Mouse (Mus musculus) embryonic facial prominence, embryonic 11.5 days (tissue): ENCODE data around the gene Efhd1. TPM values are rescaled to one million over a fixed set of nuclear protein-coding genes. Genes with fewer than 3 reads are reported as not detected.

ENCODE experiments used
- ATAC-seq: fragments of 200-750 bp; cut with Nextera tagmentation; replicated peaks from 2 replicates; pipeline ENCODE4 v1.8.0; 2017; ENCODE audit warnings: low read depth; ENCODE audit not compliant: insufficient number of reproducible peaks, low FRiP score, low TSS enrichment
- DNase-seq: peaks from one replicate; pipeline ENCODE4 v3.0.0-alpha.2; 2015; ENCODE audit warnings: low spot score
- H3K27ac ChIP-seq: fragments of 300-500 bp; sonication (generic); replicated peaks from 2 replicates; pipeline ENCODE4 v1.5.1; 2014; ENCODE audit warnings: mild to moderate bottlenecking, low read depth, low read length, control low read depth
- H3K27me3 ChIP-seq: fragments of 300-500 bp; sonication (generic); 2 replicates; pipeline ENCODE4 v1.6.1; 2014; ENCODE audit warnings: mild to moderate bottlenecking, low read length, moderate library complexity, mixed read lengths; ENCODE audit not compliant: control insufficient read depth, insufficient read depth
- H3K36me3 ChIP-seq: fragments of 300-500 bp; sonication (generic); replicated peaks from 2 replicates; pipeline ENCODE4 v1.6.1; 2014; ENCODE audit warnings: low read depth, mild to moderate bottlenecking, low read length, moderate library complexity, mixed read lengths; ENCODE audit not compliant: control insufficient read depth, insufficient read depth
- H3K4me1 ChIP-seq: fragments of 300-500 bp; sonication (generic); 2 replicates; pipeline ENCODE4 v1.6.1; 2014; ENCODE audit warnings: low read length, mixed read lengths; ENCODE audit not compliant: control insufficient read depth, insufficient read depth
- H3K4me2 ChIP-seq: fragments of 300-500 bp; sonication (generic); 2 replicates; pipeline ENCODE4 v1.6.1; 2014; ENCODE audit warnings: low read depth, mild to moderate bottlenecking, control low read depth, low read length, moderate library complexity
- H3K4me3 ChIP-seq: fragments of 300-500 bp; sonication (generic); 2 replicates; pipeline ENCODE4 v1.5.1; 2014; ENCODE audit warnings: low read depth, low read length, control low read depth
- H3K9ac ChIP-seq: fragments of 300-500 bp; sonication (generic); replicated peaks from 2 replicates; pipeline ENCODE4 v1.6.1; 2014; ENCODE audit warnings: mild to moderate bottlenecking, control low read depth, low read length
- H3K9me3 ChIP-seq: fragments of 300-500 bp; sonication (generic); replicated peaks from 2 replicates; pipeline ENCODE4 v1.6.1; 2016; ENCODE audit warnings: mild to moderate bottlenecking, low read length, inconsistent platforms, mixed read lengths; ENCODE audit not compliant: control insufficient read depth
- WGBS: fragments of 180-500 bp; shearing (Covaris S2); extraction: QIAGEN DNeasy Blood & Tissue Kit; methylation state at CpG from one replicate; pipeline ENCODE4 v1.1.7; 2014; 5-methylcytosine and 5-hydroxymethylcytosine counted together
- polyA plus RNA-seq: library from polyadenylated mRNA; unstranded; fragments of >200 nt; fragmentation: Nextera tagmentation; extraction: Ambion mirVana; gene quantifications from 2 replicates; pipeline ENCODE4 v1.2.1, GENCODE M21; 2014

The Efhd1 gene
- polyA plus RNA-seq, 1 experiment from 2014 or later, result 1.1 TPM

DNA sequence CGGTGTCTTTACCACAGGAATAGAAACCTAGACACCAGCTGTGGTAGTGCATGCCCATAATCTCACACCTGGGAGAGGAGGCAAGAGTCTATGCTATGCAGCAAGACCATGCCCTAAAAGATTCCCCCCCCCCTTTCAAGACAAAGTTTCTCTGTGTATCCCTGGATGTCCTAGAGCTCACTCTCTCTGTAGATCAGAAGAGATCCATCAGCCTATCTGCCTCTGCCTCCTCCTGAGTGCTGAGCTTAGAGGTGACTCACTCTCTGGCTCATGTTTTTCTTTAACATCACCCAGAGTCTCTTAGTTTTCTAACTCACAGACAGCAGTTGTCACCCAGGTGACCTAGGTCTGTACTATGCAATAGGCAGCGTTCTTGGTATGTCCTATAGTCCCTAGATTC, 4.8 kb upstream of the Efhd1 start:
- Histone ChIP-seq H3K4me2 (no peak overlapping the region), H3K4me1 (peaks cover under 1% of the 10 kb centered on the region; the same call in 1 of the 2 replicates), H3K4me3 (no peak overlapping the region), H3K27me3 (peaks cover 28% of the 10 kb centered on the region), H3K27ac (no peak overlapping the region), H3K9me3 (no peaks in the 10 kb centered on the region), H3K36me3 (no peaks in the 10 kb centered on the region), H3K9ac (no peak overlapping the region)
- ATAC-seq (no peak), DNase-seq (no peak)
- WGBS, result 71% methylated on average over 2 of the region's 2 CpGs

DNA sequence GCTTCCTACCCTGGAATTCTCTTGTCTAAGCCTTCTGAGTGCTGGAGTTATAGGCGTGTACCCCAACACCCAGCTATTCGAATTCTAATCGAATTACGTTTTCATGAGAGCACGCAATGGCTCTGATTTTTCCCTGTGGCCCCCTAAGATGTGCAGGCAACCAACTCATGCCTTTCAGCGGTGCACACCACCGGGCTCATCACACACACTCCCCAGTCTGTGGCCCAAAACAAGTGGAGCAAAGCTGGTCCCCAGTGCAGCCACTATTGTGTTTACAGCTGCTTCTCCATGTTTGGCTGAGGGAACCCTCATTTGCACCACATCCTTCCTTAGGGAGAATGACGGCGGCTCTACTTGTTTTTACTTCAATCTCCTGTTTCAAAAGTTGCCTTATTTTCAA, 906 bp upstream of the Efhd1 start:
- WGBS, result 5% methylated on average over 9 of the region's 9 CpGs
- H3K4me3 ChIP-seq, result no peak overlapping the region
- H3K27ac ChIP-seq, result no peak overlapping the region
- H3K9me3 ChIP-seq, result no peaks in the 10 kb centered on the region
- peaks cover 51% of the 10 kb centered on the region for H3K27me3 ChIP-seq
- H3K36me3 ChIP-seq, result no peaks in the 10 kb centered on the region
- no peak overlapping the region for H3K9ac ChIP-seq
- H3K4me1 ChIP-seq, result peaks cover 6% of the 10 kb centered on the region
- no peak for DNase-seq
- ATAC-seq, result no peak
- no peak overlapping the region for H3K4me2 ChIP-seq

DNA sequence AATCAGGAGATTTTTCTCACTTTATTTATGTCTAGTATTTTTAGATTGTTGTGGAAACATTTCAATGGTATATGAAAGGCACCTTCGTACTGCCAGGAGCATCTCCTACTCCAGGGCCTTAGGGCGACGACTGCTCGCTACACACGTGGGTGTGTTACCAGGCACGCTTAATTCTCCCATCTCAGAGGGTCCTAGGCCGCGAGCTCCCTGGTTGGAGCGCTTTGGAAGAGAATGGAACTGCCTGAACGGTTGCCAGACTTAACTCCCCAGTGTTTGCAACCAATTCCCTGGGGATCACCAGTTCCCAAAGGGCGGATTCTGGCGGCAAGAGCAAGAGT, 398 bp upstream of the Efhd1 start:
- Histone ChIP-seq H3K36me3 (no peaks in the 10 kb centered on the region), H3K4me1 (peaks cover 6% of the 10 kb centered on the region), H3K4me3 (peak overlapping the region; percentile 49), H3K4me2 (peak overlapping the region; percentile 99), H3K27me3 (peaks cover 47% of the 10 kb centered on the region), H3K9me3 (no peaks in the 10 kb centered on the region), H3K9ac (peak overlapping the region; percentile 52; the same call in 1 of the 2 replicates), H3K27ac (no peak overlapping the region)
- peak; percentile 4 for DNase-seq
- ATAC-seq, result peak; percentile 49; the same call in 1 of the 2 replicates
- 1% methylated on average over 12 of the region's 12 CpGs for WGBS

DNA sequence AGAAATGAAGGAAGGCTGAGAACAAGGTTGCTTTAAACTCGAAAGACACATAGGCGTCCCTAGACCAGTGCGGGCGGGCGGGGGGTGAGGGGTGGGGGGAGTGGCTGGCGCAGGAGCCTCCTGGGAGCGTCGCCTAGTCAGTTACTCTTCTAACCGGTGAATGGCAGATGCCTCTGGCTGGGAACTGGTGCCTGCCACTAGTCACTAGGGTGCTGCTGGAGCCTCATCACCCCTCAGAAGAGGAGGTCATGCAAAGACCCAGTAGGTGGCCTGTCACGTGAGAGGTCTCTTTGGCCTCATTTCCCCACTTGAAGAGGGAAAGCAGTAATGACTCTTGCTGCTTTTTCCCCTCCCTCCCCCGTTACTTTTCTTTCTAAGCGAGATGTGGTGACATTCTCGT, 1.0 kb downstream of the Efhd1 start:
- H3K4me1 ChIP-seq, result peaks cover 6% of the 10 kb centered on the region
- H3K27ac ChIP-seq, result no peak overlapping the region
- peak overlapping the region; percentile 49; the same call in 1 of the 2 replicates for H3K4me3 ChIP-seq
- peak overlapping the region; percentile 99 for H3K4me2 ChIP-seq
- ATAC-seq, result no peak
- peak; percentile 12 for DNase-seq
- H3K9ac ChIP-seq, result no peak overlapping the region
- H3K36me3 ChIP-seq, result no peaks in the 10 kb centered on the region
- H3K9me3 ChIP-seq, result no peaks in the 10 kb centered on the region
- H3K27me3 ChIP-seq, result peaks cover 43% of the 10 kb centered on the region
- 1% methylated on average over 13 of the region's 13 CpGs for WGBS

DNA sequence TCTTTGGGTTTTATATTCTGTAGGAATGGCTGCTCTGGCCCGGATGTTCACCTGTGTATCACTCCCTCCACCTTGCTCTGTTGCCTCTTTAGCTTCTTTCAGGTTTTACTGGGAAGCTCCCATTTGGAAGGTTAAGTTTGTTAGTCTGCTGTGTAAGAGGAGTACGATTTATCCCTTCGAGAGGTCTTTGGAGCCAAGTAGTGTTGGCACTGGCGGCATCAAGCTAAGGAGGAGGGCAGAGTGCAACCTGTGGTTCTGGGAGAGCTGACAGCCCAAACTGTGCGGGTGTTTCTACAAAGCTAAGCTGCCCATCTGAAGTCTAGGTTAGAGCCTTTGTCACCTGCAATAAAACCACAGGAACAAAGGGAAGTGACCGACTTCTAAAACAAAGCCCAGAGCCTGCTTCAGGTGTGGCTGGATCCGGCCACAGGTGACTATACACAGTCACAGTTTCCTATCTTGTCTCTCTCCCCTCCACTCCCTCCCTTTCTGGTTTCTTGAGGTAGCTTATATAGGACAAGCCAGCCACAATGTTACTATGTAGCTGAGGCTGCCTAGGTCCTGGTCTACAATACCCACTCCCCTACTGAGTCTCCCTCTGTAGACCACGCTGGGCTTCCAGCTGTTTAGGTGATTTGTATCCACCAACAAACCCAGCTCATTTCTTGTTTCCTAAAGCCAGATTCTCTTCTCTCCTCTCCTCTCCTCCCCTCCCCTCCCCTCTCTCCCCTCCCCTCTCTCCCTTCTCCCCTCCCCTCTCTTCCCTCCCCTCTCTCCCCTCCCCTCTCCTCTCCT, 2.3 kb downstream of the Efhd1 start:
- 22% methylated on average over 8 of the region's 8 CpGs for WGBS
- Histone ChIP-seq H3K9me3 (no peaks in the 10 kb centered on the region), H3K27me3 (peaks cover 43% of the 10 kb centered on the region), H3K4me3 (no peak overlapping the region), H3K4me1 (peaks cover 17% of the 10 kb centered on the region), H3K9ac (no peak overlapping the region), H3K4me2 (no peak overlapping the region), H3K36me3 (no peaks in the 10 kb centered on the region), H3K27ac (no peak overlapping the region)
- DNase-seq, result no peak
- no peak for ATAC-seq

DNA sequence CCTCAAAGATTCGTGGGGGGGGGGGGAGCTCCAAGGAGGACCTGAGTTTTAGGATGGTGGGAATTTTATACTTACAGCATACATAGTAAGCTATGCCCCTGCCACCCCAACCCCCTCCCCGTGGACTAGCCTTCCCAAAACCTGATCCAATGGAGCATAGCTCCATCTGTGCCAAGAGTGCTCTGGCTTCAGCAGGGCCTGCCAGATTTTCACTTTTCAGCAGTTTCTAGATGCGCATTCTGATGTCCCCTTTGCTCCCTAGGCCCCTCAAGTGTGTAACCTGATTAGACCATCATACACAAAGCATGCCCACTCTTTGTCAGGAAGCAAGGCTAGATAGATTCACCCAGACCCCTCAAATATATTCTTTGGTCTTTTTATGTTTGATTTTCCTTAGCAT, 6.0 kb downstream of the Efhd1 start:
- H3K9ac ChIP-seq, result no peak overlapping the region; the same call in 1 of the 2 replicates
- H3K4me3 ChIP-seq, result no peak overlapping the region
- no peaks in the 10 kb centered on the region for H3K36me3 ChIP-seq
- H3K27me3 ChIP-seq, result peaks cover 15% of the 10 kb centered on the region
- ATAC-seq (no peak), DNase-seq (no peak)
- H3K9me3 ChIP-seq, result no peaks in the 10 kb centered on the region
- peaks cover 11% of the 10 kb centered on the region for H3K4me1 ChIP-seq
- WGBS, result 19% methylated on average over 3 of the region's 3 CpGs
- H3K27ac ChIP-seq, result no peak overlapping the region
- H3K4me2 ChIP-seq, result no peak overlapping the region

DNA sequence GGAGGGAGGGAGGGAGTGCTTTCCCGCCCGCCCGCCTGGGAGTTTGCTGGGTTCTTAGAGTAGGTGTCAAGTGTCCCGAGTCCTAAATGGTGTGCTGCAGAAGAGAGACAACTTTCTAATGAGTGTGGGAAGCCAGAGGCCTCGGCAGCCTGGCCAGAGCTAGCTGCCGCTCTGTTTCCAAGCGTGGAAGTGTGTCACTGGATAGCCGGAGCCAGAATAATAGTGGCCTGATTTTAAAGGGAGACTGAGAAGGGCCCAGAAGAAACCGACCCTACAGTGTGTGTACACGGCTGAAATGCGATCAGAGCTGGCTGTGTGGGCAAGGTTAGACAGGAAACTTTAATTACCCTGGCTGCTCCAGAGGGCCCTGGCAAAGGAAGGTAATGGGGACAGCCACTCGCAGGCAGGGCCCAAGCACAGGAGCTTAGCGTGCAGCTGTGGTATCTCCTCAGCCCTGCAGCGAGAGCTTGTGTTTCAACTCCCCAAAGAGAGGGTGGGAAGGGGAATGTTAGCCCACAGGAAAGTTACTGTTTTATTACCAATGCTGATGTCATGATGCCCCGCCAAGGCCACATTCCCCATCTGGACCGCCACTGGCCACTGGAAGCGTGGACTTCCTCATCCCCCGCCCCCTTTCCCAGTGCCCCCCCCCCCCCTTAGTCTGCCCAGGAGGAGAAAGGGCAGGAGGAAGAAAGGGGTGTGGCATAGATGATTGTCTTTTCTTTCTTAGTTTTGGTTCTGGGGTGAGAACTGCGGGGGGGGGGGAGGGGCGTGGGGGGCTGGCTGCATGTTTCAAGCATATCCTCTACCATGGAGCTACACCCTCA, 6.7 kb downstream of the Efhd1 start:
- Histone ChIP-seq H3K36me3 (no peaks in the 10 kb centered on the region), H3K4me1 (peaks cover 11% of the 10 kb centered on the region), H3K4me3 (no peak overlapping the region), H3K4me2 (peak overlapping the region; percentile 21), H3K27ac (peak overlapping the region; percentile 62), H3K9ac (peak overlapping the region; percentile 9; the same call in 1 of the 2 replicates), H3K9me3 (no peaks in the 10 kb centered on the region), H3K27me3 (peaks cover 9% of the 10 kb centered on the region)
- ATAC-seq (peak; percentile 60), DNase-seq (peak; percentile 67)
- WGBS, result 3% methylated on average over 19 of the region's 20 CpGs

DNA sequence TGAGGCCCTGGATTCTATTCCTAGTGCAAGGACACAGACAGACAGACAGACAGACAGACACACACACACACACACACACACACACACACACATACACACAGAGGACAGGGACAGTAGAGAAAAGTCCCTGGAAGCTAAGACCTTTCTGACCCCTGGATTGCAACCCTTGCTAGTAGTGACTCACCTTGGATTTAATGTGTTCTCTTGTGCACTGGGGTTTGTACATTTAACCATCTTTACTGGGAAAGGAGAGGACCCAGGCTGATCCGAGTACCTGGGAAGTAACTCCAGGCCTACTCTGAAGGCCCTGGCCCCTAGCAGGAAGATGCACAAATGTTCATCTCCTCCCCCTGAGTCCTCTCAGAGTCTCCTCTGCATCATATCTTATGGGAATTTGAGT, 7.4 kb downstream of the Efhd1 start:
- Histone ChIP-seq H3K9me3 (no peaks in the 10 kb centered on the region), H3K4me3 (no peak overlapping the region), H3K27ac (no peak overlapping the region), H3K36me3 (no peaks in the 10 kb centered on the region), H3K4me1 (peaks cover 11% of the 10 kb centered on the region), H3K4me2 (no peak overlapping the region), H3K27me3 (peaks cover 1% of the 10 kb centered on the region; the same call in 1 of the 2 replicates), H3K9ac (no peak overlapping the region)
- ATAC-seq (no peak), DNase-seq (no peak)
- 69% methylated on average over 1 of the region's 1 CpGs for WGBS
